Mouse (Mus musculus) heart, postnatal 0 days (tissue): ENCODE data around the gene Siae. TPM values are rescaled to one million over a fixed set of nuclear protein-coding genes. Genes with fewer than 3 reads are reported as not detected.

ENCODE experiments used
- ATAC-seq: fragments of 200-750 bp; cut with Nextera tagmentation; 2 replicates; pipeline ENCODE4 v1.8.0; 2017; ENCODE audit warnings: low read depth, moderate number of reproducible peaks, moderate library complexity; ENCODE audit not compliant: insufficient read depth
- DNase-seq: peaks from one replicate; pipeline ENCODE4 v3.0.0-alpha.2; 2016; ENCODE audit warnings: low spot score
- H3K27ac ChIP-seq: fragments of 300-500 bp; sonication (generic); 2 replicates; pipeline ENCODE4 v1.5.1; 2014; ENCODE audit warnings: low read depth, mild to moderate bottlenecking
- H3K27me3 ChIP-seq: fragments of 300-500 bp; sonication (generic); 2 replicates; pipeline ENCODE4 v1.6.1; 2014; ENCODE audit warnings: low read length, mixed read lengths; ENCODE audit not compliant: control insufficient read depth, insufficient read depth
- H3K36me3 ChIP-seq: fragments of 300-500 bp; sonication (generic); replicated peaks from 2 replicates; pipeline ENCODE4 v1.6.1; 2014; ENCODE audit warnings: low read length, mixed read lengths; ENCODE audit not compliant: control insufficient read depth, insufficient read depth
- H3K4me1 ChIP-seq: fragments of 300-500 bp; sonication (generic); 2 replicates; pipeline ENCODE4 v1.6.1; 2014; ENCODE audit warnings: antibody characterized with exemption; ENCODE audit not compliant: control insufficient read depth, insufficient read depth
- H3K4me2 ChIP-seq: fragments of 300-500 bp; sonication (generic); 2 replicates; pipeline ENCODE4 v1.6.1; 2014; ENCODE audit warnings: low read depth, mild to moderate bottlenecking, low read length, moderate library complexity
- H3K4me3 ChIP-seq: fragments of 300-500 bp; sonication (generic); 2 replicates; pipeline ENCODE4 v1.5.1; 2014; ENCODE audit warnings: low read depth, low read length
- H3K9ac ChIP-seq: fragments of 300-500 bp; sonication (generic); replicated peaks from 2 replicates; pipeline ENCODE4 v1.6.1; 2014; ENCODE audit warnings: low read depth, low read length, mixed read lengths
- H3K9me3 ChIP-seq: fragments of 300-500 bp; sonication (generic); replicated peaks from 2 replicates; pipeline ENCODE4 v1.6.1; 2016; ENCODE audit warnings: low read length; ENCODE audit not compliant: control insufficient read depth
- CTCF ChIP-seq: IDR thresholded peaks from 2 replicates; pipeline ENCODE4 v1.5.1; 2016; ENCODE audit warnings: antibody characterized with exemption, control low read depth, low read depth
- EP300 ChIP-seq: IDR thresholded peaks from 2 replicates; pipeline ENCODE4 v1.6.1; 2016; ENCODE audit warnings: antibody characterized with exemption, low read depth
- WGBS: fragments of 180-500 bp; shearing (Covaris S2); extraction: QIAGEN DNeasy Blood & Tissue Kit; methylation state at CpG from one replicate; pipeline ENCODE4 v1.1.7; 2014; 5-methylcytosine and 5-hydroxymethylcytosine counted together
- polyA plus RNA-seq: library from polyadenylated mRNA; unstranded; fragments of >200 nt; fragmentation: Nextera tagmentation; extraction: Ambion mirVana; gene quantifications from 2 replicates; pipeline ENCODE4 v1.2.1, GENCODE M21; 2015
- total RNA-seq: library from RNA; depleted of rRNA; stranded (reverse); fragments of >200 nt; gene quantifications from 2 replicates; pipeline ENCODE4 v1.2.3, GENCODE M21; 2014; ENCODE audit warnings: low replicate concordance; rRNA removed

The Siae gene
- total and polyA plus RNA-seq, 2 experiments from 2014 or later, result 5.4 to 6.4 TPM

DNA sequence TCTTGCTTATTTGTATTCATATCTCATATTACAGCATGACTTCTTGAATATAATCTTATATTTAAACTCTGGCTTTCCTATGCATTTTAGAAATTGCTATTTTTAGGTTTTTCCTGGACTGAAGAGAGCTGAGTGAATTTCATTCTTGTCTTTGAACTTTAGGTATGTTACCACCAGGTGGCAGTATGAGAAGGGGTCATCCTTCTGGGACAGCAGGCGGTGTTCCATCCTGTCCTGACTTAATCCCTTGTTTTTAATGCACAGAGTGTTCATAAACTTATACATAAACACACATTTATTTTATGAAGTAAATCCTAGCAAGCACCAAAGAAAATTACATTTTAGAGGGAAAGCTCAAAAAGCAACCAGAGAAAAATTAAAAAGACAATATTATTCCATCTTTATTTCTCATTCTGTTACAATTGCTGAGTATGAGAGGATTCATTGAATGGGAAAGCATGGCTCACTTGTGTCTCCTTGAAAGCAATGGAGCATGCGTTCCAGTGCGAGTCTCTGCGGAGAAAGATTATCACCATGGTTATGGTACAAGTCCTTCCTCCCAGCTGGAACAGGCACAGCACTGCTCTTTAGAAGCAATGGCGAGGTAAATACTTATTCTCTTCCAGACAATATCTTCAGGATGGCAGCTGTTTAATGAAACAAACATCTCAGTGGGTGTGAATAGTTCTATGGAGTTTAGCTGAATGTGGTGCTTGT lies 134.6 kb downstream of the Siae start:
- TF ChIP-seq CTCF (peak; percentile 73), EP300 (no peak)
- no peaks in the 10 kb centered on the region for H3K27me3 ChIP-seq
- H3K27ac ChIP-seq, result no peak overlapping the region
- no peak overlapping the region for H3K9ac ChIP-seq
- no peaks in the 10 kb centered on the region for H3K36me3 ChIP-seq
- DNase-seq (peak; percentile 45), ATAC-seq (no peak)
- H3K4me1 ChIP-seq, result no peaks in the 10 kb centered on the region
- no peaks in the 10 kb centered on the region for H3K9me3 ChIP-seq
- H3K4me3 ChIP-seq, result no peak overlapping the region
- H3K4me2 ChIP-seq, result no peak overlapping the region
- WGBS, result 47% methylated on average over 5 of the region's 5 CpGs

Other genes starting within 250 kb of the Siae start
- gene Ccdc15, start 207.3 kb upstream of the Siae start, total RNA-seq, result 0.99 and 4.4 TPM in 2 replicates
- 2.5 and 2.7 TPM in 2 replicates for gene Ccdc15, start 207.3 kb upstream of the Siae start, polyA plus RNA-seq
- 0.04 TPM in 1 of 2 replicates, not detected in the other for gene Hepacam, start 188.3 kb upstream of the Siae start, total RNA-seq
- 0.03 and 0.10 TPM in 2 replicates for gene Hepacam, start 188.3 kb upstream of the Siae start, polyA plus RNA-seq
- 29.5 and 44.2 TPM in 2 replicates for gene Robo4, start 153.8 kb upstream of the Siae start, total RNA-seq
- gene Robo4, start 153.8 kb upstream of the Siae start, polyA plus RNA-seq, result 10.2 and 12.4 TPM in 2 replicates
- gene Robo3, start 122.5 kb upstream of the Siae start, total RNA-seq, result not detected in 2 replicates
- gene Robo3, start 122.5 kb upstream of the Siae start, polyA plus RNA-seq, result 0.12 and 0.18 TPM in 2 replicates
- 3.8 and 5.3 TPM in 2 replicates for gene Msantd2, start 66.4 kb upstream of the Siae start, total RNA-seq
- gene Msantd2, start 66.4 kb upstream of the Siae start, polyA plus RNA-seq, result 5.8 and 6.4 TPM in 2 replicates
- gene Esam, start 27.6 kb upstream of the Siae start, total RNA-seq, result 115 and 117 TPM in 2 replicates
- gene Esam, start 27.6 kb upstream of the Siae start, polyA plus RNA-seq, result 82.6 and 83.4 TPM in 2 replicates
- 17.2 TPM in 1 of 2 replicates, not detected in the other for gene Vsig2, start 16.4 kb upstream of the Siae start, total RNA-seq
- 1.4 and 1.5 TPM in 2 replicates for gene Vsig2, start 16.4 kb upstream of the Siae start, polyA plus RNA-seq
- gene Nrgn, start 2.8 kb upstream of the Siae start, total RNA-seq, result not detected in 2 replicates
- 2.0 and 2.3 TPM in 2 replicates for gene Nrgn, start 2.8 kb upstream of the Siae start, polyA plus RNA-seq
- gene Spa17, start 58.0 kb downstream of the Siae start, total RNA-seq, result 13.8 TPM in 1 of 2 replicates, not detected in the other
- 14.0 and 15.7 TPM in 2 replicates for gene Spa17, start 58.0 kb downstream of the Siae start, polyA plus RNA-seq
- 73.3 and 86.2 TPM in 2 replicates for gene Tbrg1, start 101.6 kb downstream of the Siae start, total RNA-seq
- gene Tbrg1, start 101.6 kb downstream of the Siae start, polyA plus RNA-seq, result 78.3 and 80.5 TPM in 2 replicates
- not detected in 2 replicates for gene Panx3, start 113.5 kb downstream of the Siae start, total RNA-seq
- gene Panx3, start 113.5 kb downstream of the Siae start, polyA plus RNA-seq, result not detected in 2 replicates
- gene Olfr160, start 160.6 kb downstream of the Siae start, total RNA-seq, result not detected in 2 replicates
- not detected in 2 replicates for gene Olfr160, start 160.6 kb downstream of the Siae start, polyA plus RNA-seq
- not detected in 2 replicates for gene Olfr874, start 189.4 kb downstream of the Siae start, total RNA-seq
- gene Olfr874, start 189.4 kb downstream of the Siae start, polyA plus RNA-seq, result not detected in 2 replicates
- not detected in 2 replicates for gene Olfr875, start 216.2 kb downstream of the Siae start, total RNA-seq
- gene Olfr875, start 216.2 kb downstream of the Siae start, polyA plus RNA-seq, result not detected in 2 replicates
- not detected in 2 replicates for gene Olfr876, start 247.3 kb downstream of the Siae start, total RNA-seq
- not detected in 2 replicates for gene Olfr876, start 247.3 kb downstream of the Siae start, polyA plus RNA-seq